In the genomic region with DNA sequence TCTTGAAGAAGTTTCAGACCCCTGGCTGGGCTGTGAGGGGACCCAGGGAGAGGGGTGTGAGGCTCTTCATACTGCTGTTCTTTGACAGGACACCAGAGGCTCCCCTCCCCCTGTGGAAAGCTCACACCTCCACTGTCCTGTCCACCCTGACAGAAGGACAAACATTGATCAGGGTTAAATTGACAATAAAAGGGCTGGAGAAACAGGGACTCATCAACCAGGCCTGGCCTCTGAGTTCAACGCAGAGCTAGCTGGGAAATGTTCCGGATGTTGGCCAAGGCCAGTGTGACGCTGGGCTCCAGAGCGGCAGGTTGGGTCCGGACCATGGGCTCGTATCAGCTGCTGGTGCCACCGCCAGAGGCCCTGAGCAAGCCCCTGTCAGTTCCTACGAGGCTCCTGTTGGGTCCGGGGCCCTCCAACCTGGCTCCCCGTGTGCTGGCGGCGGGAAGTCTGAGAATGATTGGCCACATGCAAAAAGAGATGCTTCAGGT, we compare ENCODE assay signal across 30 mouse cellular contexts. TPM values are rescaled to one million over a fixed set of nuclear protein-coding genes. Genes with fewer than 3 reads are reported as not detected.
"Had no signal": no experiment of that assay in that cellular context is flagged by ENCODE, and none has a peak within 500 bp of the region (broad histone marks: within the 10 kb centered on the region; RNA-seq: fewer than 3 reads in every experiment).

A gene (plus strand): TSS at position 205 of the 491 bp plus-strand sequence.

- H3K4me3 ChIP-seq: layer of hippocampus, adult 2 months; left cerebral cortex, adult 2 months; midbrain, embryonic 12.5 days; midbrain, embryonic 15.5 days; neural tube, embryonic 12.5 days; neural tube, embryonic 15.5 days; stomach, embryonic 15.5 days had no signal

- DNase-seq: kidney, adult 2 months; kidney, postnatal 25 days; layer of hippocampus, adult 9-11 months; layer of hippocampus, postnatal 36 days; lung, embryonic 14.5 days; right cerebral cortex, adult 18-20 months; right cerebral cortex, postnatal 25 days; spleen, adult 18-20 months; thymus, adult 18-20 months; thymus, postnatal 36 days had no signal

- H3K4me2 ChIP-seq: lung, embryonic 14.5 days; midbrain, embryonic 12.5 days; midbrain, embryonic 15.5 days; neural tube, embryonic 12.5 days; neural tube, embryonic 15.5 days; stomach, embryonic 15.5 days had no signal

- ATAC-seq: intestine, postnatal 0 days; lung, postnatal 0 days; midbrain, embryonic 15.5 days had no signal

- H3K27me3 ChIP-seq: midbrain, embryonic 12.5 days; midbrain, embryonic 15.5 days; neural tube, embryonic 12.5 days; neural tube, embryonic 15.5 days; stomach, embryonic 15.5 days had no signal

- H3K9me3 ChIP-seq: midbrain, embryonic 12.5 days; midbrain, embryonic 15.5 days; neural tube, embryonic 12.5 days; neural tube, embryonic 15.5 days; stomach, embryonic 15.5 days had no signal

- H3K27ac ChIP-seq: kidney, postnatal 0 days; layer of hippocampus, adult 2 months; left cerebral cortex, adult 2 months; liver, embryonic 14.5 days; macrophage; midbrain, embryonic 12.5 days; midbrain, embryonic 15.5 days; neural tube, embryonic 12.5 days; neural tube, embryonic 15.5 days; stomach, embryonic 15.5 days had no signal

- H3K9ac ChIP-seq: liver, embryonic 14.5 days; lung, embryonic 14.5 days; midbrain, embryonic 12.5 days; midbrain, embryonic 15.5 days; neural tube, embryonic 12.5 days; neural tube, embryonic 15.5 days; stomach, embryonic 15.5 days had no signal

- H3K4me1 ChIP-seq: midbrain, embryonic 12.5 days; midbrain, embryonic 15.5 days; neural tube, embryonic 12.5 days; neural tube, embryonic 15.5 days; stomach, embryonic 15.5 days had no signal

- H3K36me3 ChIP-seq: midbrain, embryonic 12.5 days; midbrain, embryonic 15.5 days; neural tube, embryonic 12.5 days; neural tube, embryonic 15.5 days; stomach, embryonic 15.5 days had no signal

RNA-seq across cellular contexts. Expression of the gene that starts here (rescaled TPM):
- total RNA-seq: layer of hippocampus, adult 2 months; layer of hippocampus, postnatal 36 days; left cerebral cortex, adult 2 months; left cerebral cortex, postnatal 10 days; left cerebral cortex, postnatal 36 days; megakaryocyte, adult 5-6 weeks had no signal
- polyA plus RNA-seq: kidney, embryonic 14.5 days; limb, embryonic 11.5 days; limb, embryonic 14.5 days; lung, embryonic 14.5 days; macrophage; midbrain, embryonic 12.5 days; midbrain, embryonic 15.5 days; neural tube, embryonic 12.5 days; neural tube, embryonic 15.5 days; testis, adult 2 months; urinary bladder, adult 2 months had no signal
